Mouse (Mus musculus): ENCODE measurements around the gene 4930467E23Rik. TPM values are rescaled to one million over a fixed set of nuclear protein-coding genes. Genes with fewer than 3 reads are reported as not detected.
"Not testable (repeated sequence)": the region's sequence is repeated elsewhere in the genome, so short reads cannot be mapped to it uniquely, and the experiment has no call there.

4930467E23Rik gene
- polyA plus RNA-seq, 1 experiment from 2014 or later, result not detected

DNA sequence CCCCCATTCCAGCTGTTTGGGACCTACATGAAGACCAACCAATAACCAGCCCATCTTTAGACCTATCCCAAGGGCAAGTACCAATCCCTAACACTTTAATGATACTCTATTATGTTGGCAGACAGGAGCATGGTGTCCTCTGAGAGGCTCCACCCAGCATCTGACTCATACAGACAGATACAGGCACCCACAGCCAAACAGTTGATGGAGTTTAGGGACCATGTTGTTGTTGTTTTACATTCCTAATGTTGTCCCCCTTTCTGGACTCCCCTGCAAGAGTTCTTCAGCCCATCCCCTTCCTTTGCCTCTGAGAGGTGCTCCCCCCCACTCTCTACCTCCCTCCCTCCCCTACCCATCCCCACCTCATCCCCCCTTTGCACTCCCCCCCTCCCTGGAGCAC lies 46.9 kb downstream of the 4930467E23Rik start:
- H3K4me3 ChIP-seq (ENCODE audit: low read length); H3K27me3 ChIP-seq (replicated peaks; ENCODE audit: control insufficient read depth, insufficient read depth, low read length): not testable (repeated sequence)

DNA sequence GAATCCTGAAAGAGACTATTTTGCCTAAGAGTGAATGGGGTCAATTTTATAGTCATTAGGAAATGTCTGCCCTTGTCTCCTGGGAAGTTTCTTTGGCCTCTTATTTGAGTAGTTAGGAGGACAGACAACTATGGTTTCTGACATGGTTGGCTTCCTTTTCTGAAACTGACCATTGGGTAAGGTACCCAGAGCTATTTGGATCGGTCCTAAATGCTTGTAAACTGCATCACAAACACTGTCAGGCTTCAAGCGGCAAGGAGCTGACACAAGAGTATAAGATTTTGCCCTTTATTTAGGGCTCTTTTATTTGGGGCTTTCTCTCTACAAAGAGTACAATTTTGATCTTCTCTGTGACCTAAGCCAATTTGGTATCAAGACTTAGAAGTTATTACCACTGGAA lies 48.1 kb downstream of the 4930467E23Rik start:
- H3K9me3 ChIP-seq (ENCODE audit: control insufficient read depth, low read length); H3K4me3 ChIP-seq (ENCODE audit: low read length); H3K4me1 ChIP-seq (ENCODE audit: control insufficient read depth, insufficient read depth, low read depth, low read length); H3K27me3 ChIP-seq (replicated peaks; ENCODE audit: control insufficient read depth, insufficient read depth, low read length); H3K4me2 ChIP-seq (ENCODE audit: low read length); H3K27ac ChIP-seq (ENCODE audit: low read depth, low read length); H3K36me3 ChIP-seq (ENCODE audit: control insufficient read depth, insufficient read depth, low read length); ATAC-seq; H3K9ac ChIP-seq (ENCODE audit: low read depth, low read length): not testable (repeated sequence)
- 35% methylated on average over 2 of the region's 2 CpGs for WGBS

More for the DNA sequence above, 46.9 kb downstream of the 4930467E23Rik start:
- not testable (repeated sequence) for H3K27ac ChIP-seq (ENCODE audit: low read depth, low read length); ATAC-seq; H3K9ac ChIP-seq (ENCODE audit: low read depth, low read length); H3K36me3 ChIP-seq (ENCODE audit: control insufficient read depth, insufficient read depth, low read length); H3K4me1 ChIP-seq (ENCODE audit: control insufficient read depth, insufficient read depth, low read depth, low read length); H3K9me3 ChIP-seq (ENCODE audit: control insufficient read depth, low read length); H3K4me2 ChIP-seq (ENCODE audit: low read length)

DNA sequence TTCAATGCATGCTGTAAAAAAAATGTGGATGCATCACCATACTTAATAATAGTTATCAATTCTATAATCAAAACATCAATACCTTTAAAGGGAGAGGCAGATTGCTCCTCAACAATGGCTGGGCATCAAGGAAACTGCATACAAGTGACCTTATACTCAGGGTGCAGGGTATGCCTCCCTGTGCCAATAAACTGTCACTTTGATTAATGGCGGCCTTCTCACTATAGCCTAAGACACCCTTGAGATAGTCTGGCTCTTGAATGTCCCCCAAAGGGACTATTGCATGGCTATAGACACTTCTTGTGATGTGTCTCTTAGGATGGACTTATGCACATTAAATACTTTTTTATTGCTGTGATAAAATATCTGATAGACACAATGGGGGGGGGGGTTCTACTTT lies 48.8 kb downstream of the 4930467E23Rik start:
- H3K9ac ChIP-seq (ENCODE audit: low read depth, low read length); H3K4me1 ChIP-seq (ENCODE audit: control insufficient read depth, insufficient read depth, low read depth, low read length); ATAC-seq; H3K36me3 ChIP-seq (ENCODE audit: control insufficient read depth, insufficient read depth, low read length); H3K27me3 ChIP-seq (replicated peaks; ENCODE audit: control insufficient read depth, insufficient read depth, low read length); H3K4me2 ChIP-seq (ENCODE audit: low read length); H3K4me3 ChIP-seq (ENCODE audit: low read length); H3K9me3 ChIP-seq (ENCODE audit: control insufficient read depth, low read length); H3K27ac ChIP-seq (ENCODE audit: low read depth, low read length): not testable (repeated sequence)
- whole genome bisulfite sequencing, result 25% methylated on average over 1 of the region's 1 CpGs

DNA sequence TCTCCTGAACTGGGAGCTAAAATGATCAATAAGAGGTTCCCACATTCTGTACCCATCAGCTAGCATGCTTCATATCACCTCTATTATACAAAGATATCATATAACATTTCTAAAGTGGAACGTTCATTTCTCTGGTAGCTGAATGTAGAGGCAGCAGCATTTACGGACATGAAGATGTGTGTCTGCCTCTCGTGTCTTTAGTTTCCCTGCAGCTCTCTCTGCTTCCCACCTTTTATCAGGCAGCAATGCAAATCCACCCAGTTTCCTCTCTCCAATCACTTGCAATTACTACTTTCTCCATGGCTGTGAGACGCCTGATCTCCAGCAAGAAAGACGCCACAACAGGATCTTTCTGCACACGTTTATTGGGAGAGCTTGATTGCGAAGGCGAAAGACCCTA lies 49.5 kb downstream of the 4930467E23Rik start:
- WGBS, result 92% methylated on average over 8 of the region's 8 CpGs
- H3K9me3 ChIP-seq (ENCODE audit: control insufficient read depth, low read length); ATAC-seq; H3K36me3 ChIP-seq (ENCODE audit: control insufficient read depth, insufficient read depth, low read length); H3K4me1 ChIP-seq (ENCODE audit: control insufficient read depth, insufficient read depth, low read depth, low read length); H3K27ac ChIP-seq (ENCODE audit: low read depth, low read length); H3K4me2 ChIP-seq (ENCODE audit: low read length); H3K9ac ChIP-seq (ENCODE audit: low read depth, low read length); H3K27me3 ChIP-seq (replicated peaks; ENCODE audit: control insufficient read depth, insufficient read depth, low read length); H3K4me3 ChIP-seq (ENCODE audit: low read length): not testable (repeated sequence)

DNA sequence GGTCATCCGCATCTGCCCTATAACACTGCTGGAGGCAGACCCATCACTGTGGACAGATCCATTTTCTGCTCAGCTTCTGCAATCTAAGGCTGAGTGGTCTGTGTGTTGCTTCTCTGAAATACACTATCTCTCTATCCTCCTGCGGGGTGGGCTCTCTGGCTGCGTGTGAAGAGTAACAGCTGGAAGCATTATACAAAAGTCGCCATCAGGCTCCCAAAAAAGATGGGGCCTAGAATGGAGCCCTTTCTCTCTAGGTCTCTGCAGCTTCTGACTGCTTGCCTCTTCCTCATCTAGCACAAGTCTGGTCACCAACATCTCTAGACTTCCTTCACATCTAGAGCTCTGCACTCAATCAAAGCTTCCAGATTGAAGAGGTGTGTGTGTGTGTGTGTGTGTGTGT lies 50.8 kb downstream of the 4930467E23Rik start:
- ATAC-seq; H3K9ac ChIP-seq (ENCODE audit: low read depth, low read length); H3K4me1 ChIP-seq (ENCODE audit: control insufficient read depth, insufficient read depth, low read depth, low read length); H3K4me3 ChIP-seq (ENCODE audit: low read length); H3K4me2 ChIP-seq (ENCODE audit: low read length); H3K36me3 ChIP-seq (ENCODE audit: control insufficient read depth, insufficient read depth, low read length); H3K27ac ChIP-seq (ENCODE audit: low read depth, low read length); H3K9me3 ChIP-seq (ENCODE audit: control insufficient read depth, low read length); H3K27me3 ChIP-seq (replicated peaks; ENCODE audit: control insufficient read depth, insufficient read depth, low read length): not testable (repeated sequence)
- 97% methylated on average over 4 of the region's 4 CpGs for WGBS

DNA sequence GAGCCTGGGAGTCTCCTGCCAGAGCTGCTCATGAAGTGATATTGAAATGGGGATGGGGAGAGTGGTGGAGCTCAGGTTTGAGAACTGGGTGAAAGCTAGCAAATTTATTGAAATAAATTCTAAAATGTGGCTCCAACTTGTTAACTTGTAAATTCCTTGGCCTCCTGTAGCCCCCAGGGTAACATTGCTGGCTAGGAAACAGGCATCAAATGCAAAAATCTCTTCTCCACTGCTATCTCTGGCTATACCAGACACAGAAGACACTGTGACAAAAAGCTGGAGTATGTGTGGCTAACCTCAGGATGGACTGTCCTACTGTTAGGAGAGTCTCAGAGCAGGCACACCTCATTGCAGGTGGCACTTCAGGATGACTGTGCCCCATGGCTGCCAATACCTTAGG lies 51.3 kb downstream of the 4930467E23Rik start:
- not testable (repeated sequence) for H3K36me3 ChIP-seq (ENCODE audit: control insufficient read depth, insufficient read depth, low read length); H3K9me3 ChIP-seq (ENCODE audit: control insufficient read depth, low read length)

DNA sequence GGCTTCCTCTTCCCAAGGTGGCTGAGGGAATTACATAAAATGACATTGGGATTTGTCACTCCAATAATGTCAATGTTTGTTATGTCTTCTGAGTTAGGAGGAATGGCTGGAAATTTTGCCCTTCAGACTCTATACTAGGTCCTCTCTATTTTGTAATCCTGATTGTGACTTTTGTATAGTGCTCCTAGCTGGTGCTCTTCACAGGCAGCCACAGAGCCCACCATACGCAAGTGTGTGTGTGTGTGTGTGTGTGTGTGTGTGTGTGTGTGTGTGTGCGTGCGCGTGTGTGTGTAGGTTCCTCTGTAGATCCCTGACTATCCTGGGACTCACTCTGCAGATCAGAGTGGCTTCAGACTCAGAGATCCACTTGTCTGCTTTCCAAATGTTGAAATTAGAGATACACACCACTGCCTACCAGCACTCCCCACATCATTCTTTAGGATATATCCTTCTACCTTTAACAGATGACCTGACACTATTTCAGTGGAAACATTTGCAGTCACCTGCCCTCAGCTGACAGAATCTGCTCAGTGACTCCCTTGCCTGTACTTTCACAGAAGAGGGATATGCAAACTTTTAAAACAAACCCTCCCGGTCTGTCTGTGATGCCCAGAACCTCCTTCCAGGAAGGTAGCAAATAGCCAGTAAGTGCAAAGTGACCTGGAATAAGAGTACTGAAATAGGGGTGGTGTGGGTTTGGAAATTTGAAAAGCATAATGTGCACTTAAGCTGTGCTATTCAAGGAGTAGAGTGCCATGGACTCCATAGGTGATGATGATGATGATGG lies 52.1 kb downstream of the 4930467E23Rik start:
- H3K27me3 ChIP-seq (replicated peaks; ENCODE audit: control insufficient read depth, insufficient read depth, low read length); ATAC-seq; H3K36me3 ChIP-seq (ENCODE audit: control insufficient read depth, insufficient read depth, low read length); H3K9me3 ChIP-seq (ENCODE audit: control insufficient read depth, low read length); H3K4me1 ChIP-seq (ENCODE audit: control insufficient read depth, insufficient read depth, low read depth, low read length); H3K4me2 ChIP-seq (ENCODE audit: low read length); H3K9ac ChIP-seq (ENCODE audit: low read depth, low read length); H3K27ac ChIP-seq (ENCODE audit: low read depth, low read length); H3K4me3 ChIP-seq (ENCODE audit: low read length): not testable (repeated sequence)
- whole genome bisulfite sequencing, result 89% methylated on average over 5 of the region's 5 CpGs

More for the DNA sequence above, 51.3 kb downstream of the 4930467E23Rik start:
- not testable (repeated sequence) for H3K27me3 ChIP-seq (replicated peaks; ENCODE audit: control insufficient read depth, insufficient read depth, low read length); H3K4me3 ChIP-seq (ENCODE audit: low read length); H3K9ac ChIP-seq (ENCODE audit: low read depth, low read length); H3K4me2 ChIP-seq (ENCODE audit: low read length); ATAC-seq; H3K4me1 ChIP-seq (ENCODE audit: control insufficient read depth, insufficient read depth, low read depth, low read length); H3K27ac ChIP-seq (ENCODE audit: low read depth, low read length)

DNA sequence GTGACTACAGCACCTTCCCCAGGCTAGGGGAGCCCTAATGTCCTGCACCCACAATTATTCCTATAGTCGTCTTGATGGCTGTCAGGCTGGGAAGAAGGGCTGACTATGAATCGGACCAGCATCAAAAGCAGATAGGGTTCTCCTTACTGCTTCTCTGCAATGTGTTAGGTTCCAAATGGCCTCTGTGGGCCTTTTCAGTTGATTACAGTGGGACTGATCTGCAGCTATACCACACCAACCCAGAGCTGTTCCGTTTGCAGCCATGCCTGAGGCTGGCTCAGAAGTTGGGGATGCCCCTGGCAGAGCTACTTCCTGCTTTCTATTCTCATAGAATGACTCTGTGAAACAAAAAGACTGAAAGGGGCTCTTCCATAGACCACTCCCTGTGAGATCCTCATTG lies 53.4 kb downstream of the 4930467E23Rik start:
- WGBS, result 84% methylated on average over 3 of the region's 3 CpGs
- H3K9me3 ChIP-seq (ENCODE audit: control insufficient read depth, low read length); H3K27ac ChIP-seq (ENCODE audit: low read depth, low read length); H3K4me3 ChIP-seq (ENCODE audit: low read length); H3K9ac ChIP-seq (ENCODE audit: low read depth, low read length); H3K36me3 ChIP-seq (ENCODE audit: control insufficient read depth, insufficient read depth, low read length); ATAC-seq; H3K4me2 ChIP-seq (ENCODE audit: low read length); H3K27me3 ChIP-seq (replicated peaks; ENCODE audit: control insufficient read depth, insufficient read depth, low read length); H3K4me1 ChIP-seq (ENCODE audit: control insufficient read depth, insufficient read depth, low read depth, low read length): not testable (repeated sequence)

DNA sequence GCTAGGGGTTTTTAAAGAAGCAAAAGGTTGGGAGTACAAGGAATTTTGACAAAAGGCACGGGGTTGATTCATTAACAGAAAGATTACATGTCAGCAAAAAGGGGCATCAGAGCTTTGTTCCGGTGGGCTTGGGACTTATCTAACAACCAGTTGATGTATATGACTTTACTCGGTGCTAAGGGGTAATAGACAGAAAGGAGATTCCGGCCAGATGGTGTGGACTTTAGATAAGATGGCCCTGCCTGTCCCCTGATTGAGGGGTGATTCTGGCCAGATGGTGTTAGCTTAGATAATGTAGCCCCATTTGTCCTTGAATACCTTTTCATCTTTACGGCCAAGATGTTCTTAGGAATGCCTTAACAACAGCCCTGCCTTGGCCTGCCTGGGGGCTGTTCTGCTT lies 54.5 kb downstream of the 4930467E23Rik start:
- H3K36me3 ChIP-seq (ENCODE audit: control insufficient read depth, insufficient read depth, low read length); H3K9me3 ChIP-seq (ENCODE audit: control insufficient read depth, low read length); H3K27me3 ChIP-seq (replicated peaks; ENCODE audit: control insufficient read depth, insufficient read depth, low read length); H3K27ac ChIP-seq (ENCODE audit: low read depth, low read length); H3K4me3 ChIP-seq (ENCODE audit: low read length); H3K4me1 ChIP-seq (ENCODE audit: control insufficient read depth, insufficient read depth, low read depth, low read length); ATAC-seq; H3K4me2 ChIP-seq (ENCODE audit: low read length); H3K9ac ChIP-seq (ENCODE audit: low read depth, low read length): not testable (repeated sequence)
- WGBS, result no CpG with 5 or more reads among the region's 5 CpGs

Data from hindbrain, embryonic 16.5 days (tissue).